Mouse (Mus musculus) testis, adult 2 months (tissue): ENCODE measurements around the gene Gm11034. TPM values are rescaled to one million over a fixed set of nuclear protein-coding genes. Genes with fewer than 3 reads are reported as not detected.

ENCODE experiments used
- H3K27ac ChIP-seq: fragments of 200-500 bp; 2 replicates; pipeline ENCODE4 v1.5.1; 2012; ENCODE audit warnings: low read depth, low read length; ENCODE audit not compliant: control insufficient read depth, insufficient read depth
- H3K27me3 ChIP-seq: fragments of 200-500 bp; 2 replicates; pipeline ENCODE4 v1.6.1; 2012; ENCODE audit warnings: mild to moderate bottlenecking, low read length, moderate library complexity; ENCODE audit not compliant: control insufficient read depth, insufficient read depth
- H3K36me3 ChIP-seq: fragments of 200-500 bp; 2 replicates; pipeline ENCODE4 v1.6.1; 2012; ENCODE audit warnings: mild to moderate bottlenecking, low read length; ENCODE audit not compliant: control insufficient read depth, insufficient read depth
- H3K4me1 ChIP-seq: fragments of 200-500 bp; 2 replicates; pipeline ENCODE4 v1.6.1; 2012; ENCODE audit warnings: low read length; ENCODE audit not compliant: control insufficient read depth, insufficient read depth
- H3K4me3 ChIP-seq: fragments of 200-500 bp; 2 replicates; pipeline ENCODE4 v1.5.1; 2012; ENCODE audit warnings: low read depth, mild to moderate bottlenecking, low read length, moderate library complexity, mixed read lengths; ENCODE audit not compliant: control insufficient read depth
- CTCF ChIP-seq: fragments of 200-500 bp; IDR thresholded peaks from 2 replicates; pipeline ENCODE4 v1.5.1; 2012; ENCODE audit warnings: low read depth, mild to moderate bottlenecking, inconsistent platforms, low read length, moderate library complexity; ENCODE audit not compliant: control insufficient read depth, insufficient read depth, insufficient replicate concordance
- POLR2A ChIP-seq: fragments of 200-500 bp; IDR thresholded peaks from 2 replicates; pipeline ENCODE4 v1.6.1; 2012; ENCODE audit warnings: low read depth, mild to moderate bottlenecking, inconsistent platforms, low read length, moderate library complexity; ENCODE audit not compliant: control insufficient read depth
- polyA plus RNA-seq: library from polyadenylated mRNA; depleted of rRNA; stranded (reverse); fragments of >200 nt; gene quantifications from 2 replicates; pipeline ENCODE4 v1.2.3, GENCODE M21; 2012

Gene Gm11034
- polyA plus RNA-seq, 1 experiment = not detected

- TF ChIP-seq POLR2A (no peak), CTCF (no peak)
- Histone ChIP-seq H3K4me3 (no peak overlapping the region), H3K4me1 (no peaks in the 10 kb centered on the region; the same call in 1 of the 2 replicates), H3K36me3 (no peaks in the 10 kb centered on the region), H3K27me3 (no peaks in the 10 kb centered on the region), H3K27ac (no peak overlapping the region)
Observed at GRCm38 (mm10) chr8:72210710-72211109, 2.7 kb downstream of the Gm11034 start.

- TF ChIP-seq POLR2A = no peak
- no peak for TF ChIP-seq CTCF
- no peaks in the 10 kb centered on the region for H3K36me3 ChIP-seq
- H3K4me3 ChIP-seq = no peak overlapping the region
- no peaks in the 10 kb centered on the region for H3K27me3 ChIP-seq
- H3K27ac ChIP-seq = no peak overlapping the region
- no peaks in the 10 kb centered on the region; the same call in 1 of the 2 replicates for H3K4me1 ChIP-seq
Observed at GRCm38 (mm10) chr8:72210222-72210621, 3.2 kb downstream of the Gm11034 start.

- TF ChIP-seq CTCF (no peak), POLR2A (no peak)
- Histone ChIP-seq H3K36me3 (no peaks in the 10 kb centered on the region), H3K27me3 (no peaks in the 10 kb centered on the region), H3K27ac (no peak overlapping the region), H3K4me3 (no peak overlapping the region), H3K4me1 (no peaks in the 10 kb centered on the region; the same call in 1 of the 2 replicates)
Observed at GRCm38 (mm10) chr8:72208582-72208981, 4.9 kb downstream of the Gm11034 start.

GRCm38 (mm10) chr8:72197997-72198396 is 15.4 kb downstream of the Gm11034 start:
- Histone ChIP-seq H3K4me3 (no peak overlapping the region), H3K27me3 (no peaks in the 10 kb centered on the region), H3K4me1 (no peaks in the 10 kb centered on the region), H3K36me3 (no peaks in the 10 kb centered on the region), H3K27ac (no peak overlapping the region)
- TF ChIP-seq CTCF (no peak), POLR2A (no peak)

GRCm38 (mm10) chr8:72192065-72192464 is 21.4 kb downstream of the Gm11034 start:
- TF ChIP-seq CTCF (no peak), POLR2A (no peak)
- Histone ChIP-seq H3K27me3 (no peaks in the 10 kb centered on the region), H3K4me3 (no peak overlapping the region), H3K4me1 (no peaks in the 10 kb centered on the region), H3K27ac (no peak overlapping the region), H3K36me3 (no peaks in the 10 kb centered on the region)

- no peaks in the 10 kb centered on the region for H3K4me1 ChIP-seq
- TF ChIP-seq CTCF = no peak
- no peak for TF ChIP-seq POLR2A
- no peaks in the 10 kb centered on the region for H3K27me3 ChIP-seq
- no peak overlapping the region for H3K27ac ChIP-seq
- no peaks in the 10 kb centered on the region for H3K36me3 ChIP-seq
- no peak overlapping the region for H3K4me3 ChIP-seq
Observed at GRCm38 (mm10) chr8:72190215-72190539, 23.3 kb downstream of the Gm11034 start.

GRCm38 (mm10) chr8:72189417-72190214 is 23.8 kb downstream of the Gm11034 start, which contains the start of gene Hsh2d:
Gene Hsh2d (plus strand): TSS chr8:72189638.
- TF ChIP-seq CTCF (no peak), POLR2A (no peak)
- H3K27ac ChIP-seq = no peak within 1 kb of the TSS

More at GRCm38 (mm10) chr8:72189417-72190214, 23.8 kb downstream of the Gm11034 start, which contains the start of gene Hsh2d:
- no peaks in the 10 kb centered on the region for H3K4me1 ChIP-seq
- H3K4me3 ChIP-seq = no peak within 1 kb of the TSS
- no peaks in the 10 kb centered on the region for H3K27me3 ChIP-seq
- H3K36me3 ChIP-seq = no peaks in the 10 kb centered on the region
